Mouse (Mus musculus) ES-Bruce4 (cell line): Measurements from ENCODE around the gene Mapk1ip1.

Source experiments
- CTCF ChIP-seq: IDR thresholded peaks from one replicate; pipeline ENCODE4 v1.8.1; 2011; ENCODE audit warnings: low read depth, low read length
- EP300 ChIP-seq: IDR thresholded peaks from 2 replicates; pipeline ENCODE4 v1.6.1; 2011; ENCODE audit warnings: low read depth, low read length; ENCODE audit not compliant: insufficient read depth

DNA sequence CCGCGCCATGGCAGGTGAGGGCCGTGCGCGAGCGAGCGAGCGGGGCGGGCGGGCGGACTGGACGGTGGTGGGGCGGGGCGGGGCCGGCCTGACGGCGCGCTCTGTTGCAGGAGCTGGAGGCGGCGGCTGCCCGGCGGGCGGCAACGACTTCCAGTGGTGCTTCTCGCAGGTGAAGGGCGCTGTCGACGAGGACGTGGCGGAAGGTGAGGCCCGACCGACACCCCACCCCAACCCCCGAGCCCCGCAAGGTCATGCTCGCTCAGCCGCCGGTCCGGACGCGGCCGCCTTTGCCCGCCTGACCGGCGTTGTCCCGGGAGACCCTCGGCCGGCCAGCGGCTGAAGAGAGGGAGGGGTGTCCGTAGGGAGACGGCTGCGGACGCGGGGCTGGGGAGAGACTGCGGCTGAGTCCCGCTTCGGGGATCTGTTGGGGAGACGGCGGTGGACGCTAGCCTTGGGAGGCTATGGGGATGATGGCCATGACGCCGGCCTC lies 474 bp upstream of the Mapk1ip1 start:
- TF ChIP-seq EP300 (no peak), CTCF (no peak)
